Mouse (Mus musculus): ENCODE results near the gene Gart.
"Not testable (repeated sequence)": the region's sequence is repeated elsewhere in the genome, so short reads cannot be mapped to it uniquely, and the experiment has no call there.

Gene Gart

GRCm38 (mm10) chr16:91648220-91648550 is 1.4 kb upstream of the Gart start:
- DNase-seq (ENCODE audit: low spot score in 2 of 2): peak; percentile 72 to 78

- DNase-seq (ENCODE audit: low spot score in 2 of 2): peak; percentile 87 to 95
Observed at GRCm38 (mm10) chr16:91647461-91648219, 888 bp upstream of the Gart start, which contains the start of gene Son. Gene Son (plus strand): TSS chr16:91647506.

GRCm38 (mm10) chr16:91645995-91646602 is 653 bp downstream of the Gart start:
- no peak for DNase-seq (ENCODE audit: low spot score in 2 of 2)

GRCm38 (mm10) chr16:91645420-91645819 is 1.3 kb downstream of the Gart start:
- not testable (repeated sequence) for DNase-seq (ENCODE audit: low spot score in 2 of 2)

GRCm38 (mm10) chr16:91644901-91645300 is 1.9 kb downstream of the Gart start:
- no peak for DNase-seq (ENCODE audit: low spot score in 2 of 2)

- DNase-seq (ENCODE audit: low spot score in 2 of 2): no peak
Observed at GRCm38 (mm10) chr16:91640171-91640570, 6.6 kb downstream of the Gart start.

- DNase-seq (ENCODE audit: low spot score in 2 of 2): no peak
Observed at GRCm38 (mm10) chr16:91639636-91640035, 7.1 kb downstream of the Gart start.

- no peak for DNase-seq (ENCODE audit: low spot score in 2 of 2)
Observed at GRCm38 (mm10) chr16:91639161-91639560, 7.6 kb downstream of the Gart start.

- DNase-seq (ENCODE audit: low spot score in 2 of 2): no peak
Observed at GRCm38 (mm10) chr16:91633641-91634040, 13.1 kb downstream of the Gart start.

- DNase-seq (ENCODE audit: low spot score in 2 of 2): no peak
Observed at GRCm38 (mm10) chr16:91632940-91633339, 13.8 kb downstream of the Gart start.

GRCm38 (mm10) chr16:91632439-91632838 is 14.3 kb downstream of the Gart start:
- DNase-seq (ENCODE audit: low spot score in 2 of 2): no peak

- no peak for DNase-seq (ENCODE audit: low spot score in 2 of 2)
Observed at GRCm38 (mm10) chr16:91630584-91630983, 16.2 kb downstream of the Gart start.

- no peak for DNase-seq (ENCODE audit: low spot score in 2 of 2)
Observed at GRCm38 (mm10) chr16:91629749-91630148, 17.0 kb downstream of the Gart start.

- no peak for DNase-seq (ENCODE audit: low spot score in 2 of 2)
Observed at GRCm38 (mm10) chr16:91628673-91629072, 18.1 kb downstream of the Gart start.

- no peak for DNase-seq (ENCODE audit: low spot score in 2 of 2)
Observed at GRCm38 (mm10) chr16:91627831-91628230, 18.9 kb downstream of the Gart start.

GRCm38 (mm10) chr16:91623074-91623473 is 23.7 kb downstream of the Gart start:
- no peak for DNase-seq (ENCODE audit: low spot score in 2 of 2)

GRCm38 (mm10) chr16:91620991-91621390 is 25.8 kb downstream of the Gart start:
- DNase-seq (ENCODE audit: low spot score in 2 of 2): no peak

- no peak for DNase-seq (ENCODE audit: low spot score in 2 of 2)
Observed at GRCm38 (mm10) chr16:91620185-91620584, 26.6 kb downstream of the Gart start.

GRCm38 (mm10) chr16:91618511-91619501 is 27.9 kb downstream of the Gart start, which contains the start of gene Dnajc28:
Gene Dnajc28 (minus strand): TSS chr16:91619026.
- peak; percentile 67 to 71 for DNase-seq (ENCODE audit: low spot score in 2 of 2)

GRCm38 (mm10) chr16:91614552-91614951 is 32.2 kb downstream of the Gart start:
- DNase-seq (ENCODE audit: low spot score in 2 of 2): no peak

- no peak for DNase-seq (ENCODE audit: low spot score in 2 of 2)
Observed at GRCm38 (mm10) chr16:91612525-91612924, 34.2 kb downstream of the Gart start.

- no peak for DNase-seq (ENCODE audit: low spot score in 2 of 2)
Observed at GRCm38 (mm10) chr16:91611248-91611647, 35.5 kb downstream of the Gart start.
